Mouse (Mus musculus): Measurements from ENCODE around the gene Sike1. TPM values are rescaled to one million over a fixed set of nuclear protein-coding genes. Genes with fewer than 3 reads are reported as not detected.

Sike1 gene
- total and polyA plus RNA-seq, 3 experiments = 3.8 to 43.6 (median 36.4) TPM

- H3K4me1 ChIP-seq (ENCODE audit: insufficient read depth, low read depth, low read length) = peaks cover 26% of the 10 kb centered on the region
- peaks cover 6% of the 10 kb centered on the region for H3K36me3 ChIP-seq (replicated peaks)
- ATAC-seq (ENCODE audit: extremely low read depth, insufficient number of reproducible peaks, low FRiP score, poor library complexity, severe bottlenecking) = no peak
- H3K4me3 ChIP-seq (ENCODE audit: low read depth, low read length) = peak overlapping the region; percentile 89; the same call in 1 of the 2 replicates
- H3K9me3 ChIP-seq (replicated peaks) = no peaks in the 10 kb centered on the region
- no peak for DNase-seq (ENCODE audit: low spot score)
- H3K27me3 ChIP-seq (ENCODE audit: insufficient read depth, low read length) = no peaks in the 10 kb centered on the region
- no peak for TF ChIP-seq POLR2AphosphoS5 (IDR thresholded peaks at IDR 0.05; ENCODE audit: insufficient replicate concordance, low read depth, low read length)
Measured at GRCm38 (mm10) chr3:103019462-103019861, 24.0 kb downstream of the Sike1 start.

- Histone ChIP-seq H3K9me3 (replicated peaks) (no peaks in the 10 kb centered on the region), H3K27me3 (ENCODE audit: insufficient read depth, low read length) (no peaks in the 10 kb centered on the region), H3K4me1 (ENCODE audit: insufficient read depth, low read depth, low read length) (peaks cover 34% of the 10 kb centered on the region), H3K4me3 (ENCODE audit: low read depth, low read length) (peak within 1 kb of the TSS; percentile 89), H3K36me3 (replicated peaks) (peaks cover 13% of the 10 kb centered on the region)
- peak; percentile 92 for ATAC-seq (ENCODE audit: extremely low read depth, insufficient number of reproducible peaks, low FRiP score, poor library complexity, severe bottlenecking)
- DNase-seq (ENCODE audit: low spot score) = peak; percentile 83
- TF ChIP-seq TAL1 (conservative IDR thresholded peaks at IDR 0.05; ENCODE audit: low read depth, low read length) = no peak
- no peak for TF ChIP-seq POLR2AphosphoS5 (IDR thresholded peaks at IDR 0.05; ENCODE audit: insufficient replicate concordance, low read depth, low read length)
- TF ChIP-seq GATA1 (IDR thresholded peaks at IDR 0.05; ENCODE audit: borderline replicate concordance, low read length) = no peak
- TF ChIP-seq GATA2 (IDR thresholded peaks at IDR 0.05; ENCODE audit: borderline replicate concordance, low read depth, low read length) = no peak
- no peak for TF ChIP-seq CTCF (IDR thresholded peaks at IDR 0.05; ENCODE audit: low read depth, low read length)
Measured at GRCm38 (mm10) chr3:103020249-103020942, 24.9 kb downstream of the Sike1 start, which contains the start of gene Csde1. Csde1 (plus strand) TSS chr3:103020426.

- Histone ChIP-seq H3K4me1 (ENCODE audit: insufficient read depth, low read depth, low read length) (peaks cover 34% of the 10 kb centered on the region), H3K36me3 (replicated peaks) (peaks cover 16% of the 10 kb centered on the region), H3K27me3 (ENCODE audit: insufficient read depth, low read length) (no peaks in the 10 kb centered on the region), H3K4me3 (ENCODE audit: low read depth, low read length) (peak overlapping the region; percentile 89), H3K9me3 (replicated peaks) (no peaks in the 10 kb centered on the region)
- DNase-seq (ENCODE audit: low spot score) (peak; percentile 74), ATAC-seq (ENCODE audit: extremely low read depth, insufficient number of reproducible peaks, low FRiP score, poor library complexity, severe bottlenecking) (peak; percentile 62)
- TF ChIP-seq GATA1 (IDR thresholded peaks at IDR 0.05; ENCODE audit: borderline replicate concordance, low read length) (no peak), CTCF (IDR thresholded peaks at IDR 0.05; ENCODE audit: low read depth, low read length) (no peak), POLR2AphosphoS5 (IDR thresholded peaks at IDR 0.05; ENCODE audit: insufficient replicate concordance, low read depth, low read length) (no peak), TAL1 (conservative IDR thresholded peaks at IDR 0.05; ENCODE audit: low read depth, low read length) (no peak), GATA2 (IDR thresholded peaks at IDR 0.05; ENCODE audit: borderline replicate concordance, low read depth, low read length) (no peak)
Measured at GRCm38 (mm10) chr3:103020943-103021638, 25.6 kb downstream of the Sike1 start.

GRCm38 (mm10) chr3:103026174-103026573 is 30.7 kb downstream of the Sike1 start:
- no peak overlapping the region for H3K4me3 ChIP-seq (ENCODE audit: low read depth, low read length)
- no peak for ATAC-seq (ENCODE audit: extremely low read depth, insufficient number of reproducible peaks, low FRiP score, poor library complexity, severe bottlenecking)
- DNase-seq (ENCODE audit: low spot score) = no peak
- peaks cover 57% of the 10 kb centered on the region for H3K36me3 ChIP-seq (replicated peaks)
- TF ChIP-seq GATA1 (IDR thresholded peaks at IDR 0.05; ENCODE audit: borderline replicate concordance, low read length) (no peak), TAL1 (conservative IDR thresholded peaks at IDR 0.05; ENCODE audit: low read depth, low read length) (no peak), GATA2 (IDR thresholded peaks at IDR 0.05; ENCODE audit: borderline replicate concordance, low read depth, low read length) (no peak), CTCF (IDR thresholded peaks at IDR 0.05; ENCODE audit: low read depth, low read length) (no peak), POLR2AphosphoS5 (IDR thresholded peaks at IDR 0.05; ENCODE audit: insufficient replicate concordance, low read depth, low read length) (no peak)
- no peaks in the 10 kb centered on the region for H3K9me3 ChIP-seq (replicated peaks)
- H3K4me1 ChIP-seq (ENCODE audit: insufficient read depth, low read depth, low read length) = peaks cover 31% of the 10 kb centered on the region
- H3K27me3 ChIP-seq (ENCODE audit: insufficient read depth, low read length) = no peaks in the 10 kb centered on the region

- Histone ChIP-seq H3K4me3 (ENCODE audit: low read depth, low read length) (no peak overlapping the region), H3K27me3 (ENCODE audit: insufficient read depth, low read length) (no peaks in the 10 kb centered on the region), H3K9me3 (replicated peaks) (no peaks in the 10 kb centered on the region), H3K36me3 (replicated peaks) (peaks cover 79% of the 10 kb centered on the region), H3K4me1 (ENCODE audit: insufficient read depth, low read depth, low read length) (no peaks in the 10 kb centered on the region)
- ATAC-seq (ENCODE audit: extremely low read depth, insufficient number of reproducible peaks, low FRiP score, poor library complexity, severe bottlenecking) = no peak
- DNase-seq (ENCODE audit: low spot score) = no peak
- TF ChIP-seq CTCF (IDR thresholded peaks at IDR 0.05; ENCODE audit: low read depth, low read length) (no peak), POLR2AphosphoS5 (IDR thresholded peaks at IDR 0.05; ENCODE audit: insufficient replicate concordance, low read depth, low read length) (no peak), GATA2 (IDR thresholded peaks at IDR 0.05; ENCODE audit: borderline replicate concordance, low read depth, low read length) (no peak), TAL1 (conservative IDR thresholded peaks at IDR 0.05; ENCODE audit: low read depth, low read length) (no peak), GATA1 (IDR thresholded peaks at IDR 0.05; ENCODE audit: borderline replicate concordance, low read length) (no peak)
Measured at GRCm38 (mm10) chr3:103040285-103040684, 44.8 kb downstream of the Sike1 start.

GRCm38 (mm10) chr3:103040861-103041379 is 45.4 kb downstream of the Sike1 start:
- H3K4me3 ChIP-seq (ENCODE audit: low read depth, low read length) = no peak overlapping the region
- H3K4me1 ChIP-seq (ENCODE audit: insufficient read depth, low read depth, low read length) = no peaks in the 10 kb centered on the region
- no peaks in the 10 kb centered on the region for H3K9me3 ChIP-seq (replicated peaks)
- H3K27me3 ChIP-seq (ENCODE audit: insufficient read depth, low read length) = no peaks in the 10 kb centered on the region
- no peak for DNase-seq (ENCODE audit: low spot score)
- no peak for TF ChIP-seq GATA1 (IDR thresholded peaks at IDR 0.05; ENCODE audit: borderline replicate concordance, low read length)
- no peak for TF ChIP-seq CTCF (IDR thresholded peaks at IDR 0.05; ENCODE audit: low read depth, low read length)
- no peak for TF ChIP-seq GATA2 (IDR thresholded peaks at IDR 0.05; ENCODE audit: borderline replicate concordance, low read depth, low read length)
- no peak for TF ChIP-seq TAL1 (conservative IDR thresholded peaks at IDR 0.05; ENCODE audit: low read depth, low read length)
- TF ChIP-seq POLR2AphosphoS5 (IDR thresholded peaks at IDR 0.05; ENCODE audit: insufficient replicate concordance, low read depth, low read length) = no peak
- H3K36me3 ChIP-seq (replicated peaks) = peaks cover 81% of the 10 kb centered on the region
- ATAC-seq (ENCODE audit: extremely low read depth, insufficient number of reproducible peaks, low FRiP score, poor library complexity, severe bottlenecking) = peak; percentile 34; the same call in 1 of the 2 replicates
